Mouse (Mus musculus) ES-E14 (cell line): Measurements from ENCODE around the gene Rpe. TPM values are rescaled to one million over a fixed set of nuclear protein-coding genes. Genes with fewer than 3 reads are reported as not detected.

Source experiments
- DNase-seq: peaks from one replicate; pipeline ENCODE4 v3.0.0-alpha.2; 2013; ENCODE audit warnings: low read depth, low spot score
- H3K27ac ChIP-seq: 2 replicates; pipeline ENCODE4 v1.5.1; 2012; ENCODE audit warnings: low read depth, mild to moderate bottlenecking, low read length, moderate library complexity, mixed read lengths; ENCODE audit not compliant: poor library complexity, insufficient read depth, severe bottlenecking
- H3K36me3 ChIP-seq: 2 replicates; pipeline ENCODE4 v1.6.1; 2012; ENCODE audit warnings: mild to moderate bottlenecking, low read length, moderate library complexity, mixed read lengths; ENCODE audit not compliant: control insufficient read depth, poor library complexity, insufficient read depth, severe bottlenecking
- H3K4me1 ChIP-seq, 2 experiments: fragments of 150-350 bp in 1 of 2; sonication (generic) in 1 of 2; 2 replicates each; pipeline ENCODE4 v1.6.1; 2012; ENCODE audit warnings: low read length in 2 of 2, mild to moderate bottlenecking in 1 of 2, mixed read lengths in 1 of 2; ENCODE audit not compliant: control insufficient read depth in 2 of 2, insufficient read depth in 2 of 2, poor library complexity in 1 of 2
- H3K4me3 ChIP-seq, 2 experiments: fragments of 150-350 bp in 1 of 2; sonication (generic) in 1 of 2; 2 replicates each; pipeline ENCODE4 v1.5.1; 2012; ENCODE audit warnings: low read length in 2 of 2, low read depth in 1 of 2, mild to moderate bottlenecking in 1 of 2, mixed read lengths in 1 of 2; ENCODE audit not compliant: insufficient read depth in 1 of 2, poor library complexity in 1 of 2, severe bottlenecking in 1 of 2
- H3K9ac ChIP-seq: 2 replicates; pipeline ENCODE4 v1.6.1; 2012; ENCODE audit warnings: low read depth, mild to moderate bottlenecking, low read length, mixed read lengths; ENCODE audit not compliant: poor library complexity, insufficient read depth, severe bottlenecking
- H3K9me3 ChIP-seq: fragments of 150-350 bp; sonication (generic); 2 replicates; pipeline ENCODE4 v1.6.1; 2012; ENCODE audit warnings: low read depth, mild to moderate bottlenecking, low read length; ENCODE audit not compliant: control insufficient read depth, insufficient read depth
- CHD2 ChIP-seq: IDR thresholded peaks from 2 replicates; pipeline ENCODE4 v1.6.1; 2014; ENCODE audit warnings: mild to moderate bottlenecking, low read depth, low read length, inconsistent platforms
- HCFC1 ChIP-seq: IDR thresholded peaks from 2 replicates; pipeline ENCODE4 v1.6.1; 2012; ENCODE audit warnings: low read length, inconsistent platforms, borderline replicate concordance; ENCODE audit not compliant: insufficient read depth
- MAFK ChIP-seq: IDR thresholded peaks from 2 replicates; pipeline ENCODE4 v1.6.1; 2014; ENCODE audit warnings: mild to moderate bottlenecking, low read depth, low read length, inconsistent platforms; ENCODE audit not compliant: insufficient read depth
- ZC3H11A ChIP-seq: IDR thresholded peaks from 2 replicates; pipeline ENCODE4 v1.6.1; 2012; ENCODE audit warnings: low read depth, mild to moderate bottlenecking, inconsistent platforms, low read length, borderline replicate concordance
- ZNF384 ChIP-seq: IDR thresholded peaks from 2 replicates; pipeline ENCODE4 v1.6.1; 2012; ENCODE audit warnings: low read depth, low read length, inconsistent platforms
- in situ Hi-C, 2 experiments: fragments of 600-800 bp; cut with MboI; formaldehyde crosslinking; loops; one replicate each; pipeline ENCODE4 v1.15.1; 2025; ENCODE audit warnings: low sequenced_read_pairs in 2 of 2, inconsistent platforms in 1 of 2; ENCODE audit not compliant: unreplicated experiment in 2 of 2
- total RNA-seq: library from RNA; depleted of rRNA; stranded (reverse); fragments of 300-350 nt; gene quantifications from 2 replicates; pipeline ENCODE4 v1.2.3, GENCODE M21; 2012

The Rpe gene
- total RNA-seq, 1 experiment, result 67.9 TPM

- Histone ChIP-seq H3K9ac (peak overlapping the region; percentile 97), H3K9me3 (no peaks in the 10 kb centered on the region), H3K27ac (no peak overlapping the region; the same call in 1 of the 2 replicates), H3K36me3 (peaks cover 3% of the 10 kb centered on the region), H3K4me1 (peaks cover 0 to 4% of the 10 kb centered on the region in 2 experiments; a peak in 2 of 4 replicates), H3K4me3 (peak overlapping the region; percentile 94 to 96)
- in situ Hi-C loops, result no loop called here
- TF ChIP-seq CHD2, result no peak
- no peak for TF ChIP-seq MAFK
- no peak for TF ChIP-seq ZNF384
- no peak for TF ChIP-seq HCFC1
- no peak for TF ChIP-seq ZC3H11A
- DNase-seq, result no peak
Observed at GRCm38 (mm10) chr1:66701576-66701940, 927 bp downstream of the Rpe start.

- H3K9me3 ChIP-seq, result no peaks in the 10 kb centered on the region
- no peak overlapping the region for H3K4me3 ChIP-seq
- no peak overlapping the region for H3K27ac ChIP-seq
- peaks cover 0 to 4% of the 10 kb centered on the region in 2 experiments; a peak in 2 of 4 replicates for H3K4me1 ChIP-seq
- H3K36me3 ChIP-seq, result peaks cover 4% of the 10 kb centered on the region
- H3K9ac ChIP-seq, result no peak overlapping the region
- no peak for DNase-seq
- no peak for TF ChIP-seq ZC3H11A
- in situ Hi-C loops, result no loop called here
Observed at GRCm38 (mm10) chr1:66702623-66703345, 2.2 kb downstream of the Rpe start.

GRCm38 (mm10) chr1:66704523-66704922 lies 3.9 kb downstream of the Rpe start:
- no peak for DNase-seq
- in situ Hi-C loops, result no loop called here

GRCm38 (mm10) chr1:66712859-66713258 lies 12.2 kb downstream of the Rpe start:
- Histone ChIP-seq H3K9ac (no peak overlapping the region), H3K36me3 (peaks cover 15% of the 10 kb centered on the region), H3K4me1 (no peaks in the 10 kb centered on the region), H3K4me3 (no peak overlapping the region), H3K9me3 (no peaks in the 10 kb centered on the region), H3K27ac (no peak overlapping the region)
- in situ Hi-C loops, result no loop called here
- no peak for DNase-seq
- TF ChIP-seq ZC3H11A (no peak), CHD2 (no peak), HCFC1 (no peak), MAFK (no peak), ZNF384 (no peak)

More at GRCm38 (mm10) chr1:66704523-66704922, 3.9 kb downstream of the Rpe start:
- Histone ChIP-seq H3K4me3 (no peak overlapping the region; a peak in 1 of 4 replicates), H3K9ac (no peak overlapping the region), H3K27ac (no peak overlapping the region), H3K36me3 (peaks cover 6% of the 10 kb centered on the region), H3K9me3 (no peaks in the 10 kb centered on the region), H3K4me1 (peaks cover 0 to 4% of the 10 kb centered on the region in 2 experiments; a peak in 2 of 4 replicates)
- TF ChIP-seq CHD2 (no peak), ZNF384 (no peak), MAFK (no peak), ZC3H11A (no peak), HCFC1 (no peak)

GRCm38 (mm10) chr1:66730581-66730980 lies 29.9 kb downstream of the Rpe start:
- in situ Hi-C loops, result no loop called here
- no peak for DNase-seq
- Histone ChIP-seq H3K9ac (no peak overlapping the region), H3K9me3 (no peaks in the 10 kb centered on the region), H3K27ac (no peak overlapping the region), H3K36me3 (no peaks in the 10 kb centered on the region), H3K4me1 (no peaks in the 10 kb centered on the region), H3K4me3 (no peak overlapping the region)
- TF ChIP-seq ZNF384 (no peak), HCFC1 (no peak), MAFK (no peak), ZC3H11A (no peak), CHD2 (no peak)
